Mouse (Mus musculus): ENCODE measurements around the gene Syde1. TPM values are rescaled to one million over a fixed set of nuclear protein-coding genes. Genes with fewer than 3 reads are reported as not detected.
"Not testable (repeated sequence)": the region's sequence is repeated elsewhere in the genome, so short reads cannot be mapped to it uniquely, and the experiment has no call there.

Gene Syde1
- total RNA-seq (2021), result 1 to 10 TPM; 6.8 to 8.2 TPM
- long read RNA-seq, transcript Syde1-201 (8 exons, 3,288 nt), result major isoform, 5 of 6 reads
- long read RNA-seq, partial matches to known transcripts, result 1 of 6 reads
- long read RNA-seq, other reads (novel, unspliced or antisense), result 0 of 6 reads

- DNase-seq (ENCODE audit: low spot score in 2 of 2), result no peak
Measured at GRCm38 (mm10) chr10:78591406-78592328, at the start of gene Syde1. Gene Syde1 (minus strand): TSS chr10:78591964.

- peak; percentile 11 to 54 for DNase-seq (ENCODE audit: low spot score in 2 of 2)
Measured at GRCm38 (mm10) chr10:78632311-78632710, 40.5 kb upstream of the Syde1 start.

GRCm38 (mm10) chr10:78630194-78630593, 38.4 kb upstream of the Syde1 start:
- DNase-seq (ENCODE audit: low spot score in 2 of 2), result peak; percentile 38 to 73

- DNase-seq (ENCODE audit: low spot score in 2 of 2), result not testable (repeated sequence)
Measured at GRCm38 (mm10) chr10:78623143-78623542, 31.4 kb upstream of the Syde1 start.

- DNase-seq (ENCODE audit: low spot score in 2 of 2), result no peak
Measured at GRCm38 (mm10) chr10:78617974-78618373, 26.2 kb upstream of the Syde1 start, which contains the start of gene Olfr1357. Gene Olfr1357 (minus strand): TSS chr10:78618074.

GRCm38 (mm10) chr10:78607602-78608001, 15.8 kb upstream of the Syde1 start:
- DNase-seq (ENCODE audit: low spot score in 2 of 2), result no peak

GRCm38 (mm10) chr10:78605080-78605479, 13.3 kb upstream of the Syde1 start:
- peak in 1 of 2 experiments; percentile 64 for DNase-seq (ENCODE audit: low spot score in 2 of 2)

GRCm38 (mm10) chr10:78599865-78600264, 8.1 kb upstream of the Syde1 start:
- DNase-seq (ENCODE audit: low spot score in 2 of 2), result no peak

GRCm38 (mm10) chr10:78594566-78594965, 2.8 kb upstream of the Syde1 start:
- no peak for DNase-seq (ENCODE audit: low spot score in 2 of 2)

GRCm38 (mm10) chr10:78594157-78594556, 2.4 kb upstream of the Syde1 start:
- DNase-seq (ENCODE audit: low spot score in 2 of 2), result no peak

- no peak for DNase-seq (ENCODE audit: low spot score in 2 of 2)
Measured at GRCm38 (mm10) chr10:78593736-78594135, 2.0 kb upstream of the Syde1 start.

- no peak for DNase-seq (ENCODE audit: low spot score in 2 of 2)
Measured at GRCm38 (mm10) chr10:78592856-78593379, 1.2 kb upstream of the Syde1 start.

- DNase-seq (ENCODE audit: low spot score in 2 of 2), result no peak
Measured at GRCm38 (mm10) chr10:78590744-78591143, 1.0 kb downstream of the Syde1 start.

- DNase-seq (ENCODE audit: low spot score in 2 of 2), result no peak
Measured at GRCm38 (mm10) chr10:78589901-78590300, 1.9 kb downstream of the Syde1 start.

- no peak for DNase-seq (ENCODE audit: low spot score in 2 of 2)
Measured at GRCm38 (mm10) chr10:78589291-78589690, 2.5 kb downstream of the Syde1 start.

GRCm38 (mm10) chr10:78586026-78586425, 5.7 kb downstream of the Syde1 start:
- no peak for DNase-seq (ENCODE audit: low spot score in 2 of 2)

GRCm38 (mm10) chr10:78585606-78586005, 6.2 kb downstream of the Syde1 start:
- no peak for DNase-seq (ENCODE audit: low spot score in 2 of 2)

GRCm38 (mm10) chr10:78584996-78585395, 6.8 kb downstream of the Syde1 start:
- no peak for DNase-seq (ENCODE audit: low spot score in 2 of 2)

- DNase-seq (ENCODE audit: low spot score in 2 of 2), result no peak
Measured at GRCm38 (mm10) chr10:78583939-78584338, 7.8 kb downstream of the Syde1 start.

- DNase-seq (ENCODE audit: low spot score in 2 of 2), result no peak
Measured at GRCm38 (mm10) chr10:78583347-78583746, 8.4 kb downstream of the Syde1 start.

GRCm38 (mm10) chr10:78581121-78581520, 10.6 kb downstream of the Syde1 start:
- DNase-seq (ENCODE audit: low spot score in 2 of 2), result no peak

GRCm38 (mm10) chr10:78578204-78578603, 13.6 kb downstream of the Syde1 start:
- DNase-seq (ENCODE audit: low spot score in 2 of 2), result no peak

Data from layer of hippocampus, adult 18-20 months (tissue).